Mouse (Mus musculus): ENCODE data around the gene 5730522E02Rik.
A peak's percentile ranks its signal among the peaks of the same experiment; 100 is the strongest.

The 5730522E02Rik gene

GRCm38 (mm10) chr11:26125923-26126322, 84.6 kb downstream of the 5730522E02Rik start:
- DNase-seq = no peak

DNA sequence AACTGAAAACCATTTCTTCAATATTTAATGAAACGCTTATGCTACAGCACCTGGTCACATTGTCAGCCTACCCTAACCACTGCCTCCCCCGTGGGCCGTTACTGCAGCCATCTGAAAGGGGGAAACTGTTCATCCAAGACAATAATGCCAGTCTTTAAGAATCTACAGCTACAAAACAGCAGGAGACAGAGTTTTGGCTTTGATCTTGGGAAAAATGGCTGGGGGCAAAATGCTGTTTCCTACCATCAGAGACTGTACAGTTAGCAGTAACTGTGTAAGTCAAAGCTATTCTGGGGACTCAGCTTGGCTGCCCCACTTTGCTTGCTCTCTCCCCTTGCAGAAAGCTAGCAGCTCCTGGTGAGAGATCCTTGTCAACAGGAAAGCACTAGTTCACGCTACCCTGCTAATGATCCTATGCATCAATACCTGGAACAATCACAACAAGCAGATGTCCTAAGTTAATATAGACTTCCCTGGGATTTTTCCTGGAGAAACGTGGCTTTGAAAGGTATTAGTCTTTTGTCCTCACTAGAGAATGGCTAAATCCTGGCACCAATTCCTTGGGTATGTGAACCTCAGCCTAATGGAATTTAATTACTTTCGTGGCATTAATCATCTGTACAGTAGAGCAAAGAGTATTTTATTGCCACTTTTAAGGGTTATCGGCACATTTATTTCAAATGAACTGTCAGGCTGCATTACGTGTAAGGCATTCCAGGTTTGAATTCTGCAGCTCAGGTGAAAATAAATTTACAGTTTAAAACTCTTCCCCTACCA, 89.6 kb downstream of the 5730522E02Rik start:
- no peak for DNase-seq

- DNase-seq = no peak
These were observed 92.9 kb downstream of the 5730522E02Rik start for GRCm38 (mm10) chr11:26117651-26118050.

- no peak for DNase-seq
These were observed 98.4 kb downstream of the 5730522E02Rik start for GRCm38 (mm10) chr11:26112206-26112605.

- no peak for DNase-seq
These were observed 101.9 kb downstream of the 5730522E02Rik start for GRCm38 (mm10) chr11:26108647-26109046.

GRCm38 (mm10) chr11:26104680-26105079, 105.9 kb downstream of the 5730522E02Rik start:
- no peak for DNase-seq

GRCm38 (mm10) chr11:26103698-26104097, 106.9 kb downstream of the 5730522E02Rik start:
- no peak for DNase-seq

DNA sequence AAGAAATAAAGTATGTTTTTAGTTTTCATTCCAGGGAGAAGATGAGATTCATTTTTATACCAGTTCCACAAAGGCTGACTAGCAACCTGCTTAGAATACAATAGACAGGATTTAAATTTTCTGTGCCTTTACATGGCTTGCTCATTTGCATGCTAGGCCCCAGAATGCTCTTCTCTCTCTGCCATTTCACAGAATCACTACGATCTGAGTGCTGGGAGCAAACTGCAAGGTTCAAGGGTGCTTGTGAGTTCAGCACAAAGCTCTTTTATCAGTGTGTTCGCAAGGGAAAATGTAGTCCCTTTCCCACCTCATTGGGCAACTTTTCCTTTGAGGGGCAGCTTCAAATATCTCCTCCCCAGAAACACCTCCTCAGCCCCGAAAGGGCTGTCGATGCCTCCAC, 107.7 kb downstream of the 5730522E02Rik start:
- no peak for DNase-seq

DNA sequence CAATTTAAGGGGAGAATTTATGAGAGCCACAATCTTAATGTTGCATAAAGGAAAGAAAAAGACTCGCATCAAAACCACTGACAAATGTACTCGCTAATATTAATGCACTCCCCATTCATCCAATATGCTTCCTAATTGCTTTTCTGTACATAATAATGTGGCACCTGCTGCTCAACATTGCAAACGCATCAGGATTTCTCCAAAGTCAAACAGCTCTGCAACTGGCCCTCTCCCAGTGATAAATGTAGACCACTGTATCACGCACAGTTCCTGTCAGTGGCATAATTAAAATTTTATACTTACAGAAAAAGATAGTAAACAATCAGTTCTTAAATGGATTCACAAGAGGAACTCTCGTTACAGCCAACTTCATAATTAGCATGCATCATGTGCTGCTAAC, 110.5 kb downstream of the 5730522E02Rik start:
- no peak for DNase-seq

- DNase-seq = no peak
These were observed 111.6 kb downstream of the 5730522E02Rik start for GRCm38 (mm10) chr11:26098933-26099332.

- DNase-seq = no peak
These were observed 114.5 kb downstream of the 5730522E02Rik start for GRCm38 (mm10) chr11:26096095-26096494.

GRCm38 (mm10) chr11:26088993-26089392, 121.6 kb downstream of the 5730522E02Rik start:
- no peak for DNase-seq

DNA sequence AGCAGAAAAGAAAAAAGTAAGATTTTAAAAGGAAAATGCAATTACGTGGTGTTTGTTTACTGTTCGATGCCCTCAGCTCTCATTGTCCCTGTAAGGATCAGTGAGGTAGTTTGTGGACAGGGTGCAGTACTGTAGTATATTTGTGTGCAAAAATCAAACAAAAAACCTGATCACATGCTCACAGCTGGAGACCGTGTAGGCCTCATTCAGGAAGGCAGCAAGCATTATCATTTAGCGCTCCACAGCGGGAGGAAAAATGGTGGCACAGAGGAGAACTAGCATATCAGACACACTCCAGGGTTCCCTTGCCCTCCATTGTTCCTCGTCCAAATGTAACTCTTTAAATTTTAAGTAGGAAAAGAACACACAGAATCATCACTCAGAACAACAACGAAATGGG, 123.9 kb downstream of the 5730522E02Rik start:
- no peak for DNase-seq

DNA sequence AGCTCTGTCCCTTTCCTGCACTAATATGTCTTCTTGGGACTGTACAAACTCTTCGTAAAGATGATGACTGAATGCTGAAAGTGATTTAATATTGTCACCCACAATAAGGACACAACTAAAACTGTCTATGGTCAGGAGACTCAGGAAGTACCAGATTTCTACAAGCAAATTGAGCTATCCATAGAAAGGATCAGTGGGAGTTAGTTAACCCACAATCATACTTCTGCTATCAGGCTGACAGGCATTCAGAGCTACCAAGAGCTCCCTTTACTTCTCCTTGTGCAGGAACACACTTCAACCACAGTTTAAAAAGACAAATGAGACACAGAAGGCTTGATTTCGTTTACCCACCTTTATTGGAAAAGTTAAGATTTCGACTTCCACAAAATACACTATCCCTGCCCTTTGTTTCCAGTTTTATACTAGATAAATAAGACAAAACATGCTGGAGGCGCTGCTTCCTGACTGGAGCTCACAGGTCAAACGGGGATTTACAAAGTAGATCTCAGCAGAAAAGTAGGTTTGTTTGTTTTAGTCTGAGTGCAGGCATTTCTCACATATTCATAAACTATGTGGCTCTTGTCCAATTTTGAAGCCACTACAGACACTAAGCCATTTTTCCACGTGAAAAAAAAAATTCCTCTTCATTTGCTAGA, 125.1 kb downstream of the 5730522E02Rik start:
- DNase-seq = no peak

DNA sequence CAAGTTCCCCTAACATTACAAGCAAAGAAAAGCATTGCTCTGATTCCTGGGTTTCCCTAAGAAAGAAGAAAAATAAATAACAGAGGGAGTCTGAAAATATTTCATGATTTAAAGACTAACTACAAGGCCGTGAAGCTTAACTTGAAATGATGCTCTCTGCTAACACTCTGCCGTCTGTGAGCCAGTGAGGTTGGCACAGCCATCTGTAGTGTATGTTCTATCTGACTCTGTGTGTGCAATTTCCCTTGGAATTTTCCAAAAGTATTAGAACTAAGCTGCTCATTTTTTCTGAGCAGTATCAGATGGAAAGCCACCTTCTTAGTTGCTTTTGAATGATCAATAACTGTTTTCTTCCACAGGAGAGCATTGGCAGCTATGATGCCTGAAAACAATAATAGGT, 134.2 kb downstream of the 5730522E02Rik start:
- no peak for DNase-seq

DNA sequence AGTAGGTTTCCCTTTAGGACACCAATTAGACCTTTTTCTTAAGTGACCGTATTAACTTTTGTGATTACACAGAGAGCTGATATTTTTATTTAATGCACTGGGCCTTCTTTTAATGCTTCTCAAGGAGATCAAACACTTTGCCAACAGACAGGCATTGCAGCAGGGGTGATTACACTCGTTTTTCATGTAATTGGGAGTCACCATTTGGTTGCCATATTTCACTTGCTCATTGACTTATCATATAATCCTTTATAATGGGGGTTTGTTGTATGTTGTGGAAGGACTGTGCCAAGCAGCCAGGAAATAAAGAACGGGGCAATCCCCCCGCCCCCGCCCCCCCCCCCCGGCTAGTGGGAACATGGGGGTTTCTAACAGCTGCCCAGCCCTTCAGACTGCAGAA, 135.0 kb downstream of the 5730522E02Rik start:
- DNase-seq = no peak

DNA sequence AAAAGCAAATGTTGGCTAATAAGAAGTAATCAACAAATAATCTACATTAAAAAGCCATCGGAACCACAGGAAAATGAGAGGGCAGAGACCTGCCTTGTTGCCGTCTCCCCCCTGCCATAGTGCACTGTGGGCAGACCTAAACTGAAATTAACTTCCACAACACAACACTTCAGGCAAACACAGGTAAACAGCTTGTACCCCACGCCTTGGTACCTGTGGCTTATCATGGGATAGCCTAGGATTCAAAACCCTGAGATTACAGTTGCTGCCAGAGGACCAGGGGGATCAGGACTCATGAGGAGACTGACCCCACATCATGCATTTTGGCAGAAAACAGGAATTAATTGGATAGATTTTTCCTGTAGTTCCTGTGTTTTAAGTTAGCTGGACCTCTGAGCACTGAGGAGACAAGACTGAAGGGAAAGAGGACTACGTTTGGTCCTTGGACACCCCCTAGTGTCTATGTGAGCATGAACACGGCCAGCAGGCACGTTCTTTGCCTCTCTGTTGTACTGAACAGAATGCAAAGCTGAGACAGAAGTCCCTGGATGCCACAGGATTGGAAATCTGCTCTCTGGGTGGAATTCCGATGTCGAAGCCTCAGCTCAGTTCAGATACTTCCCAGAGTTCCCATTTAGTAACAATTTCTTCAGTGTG, 136.8 kb downstream of the 5730522E02Rik start:
- peak; percentile 56 for DNase-seq

DNA sequence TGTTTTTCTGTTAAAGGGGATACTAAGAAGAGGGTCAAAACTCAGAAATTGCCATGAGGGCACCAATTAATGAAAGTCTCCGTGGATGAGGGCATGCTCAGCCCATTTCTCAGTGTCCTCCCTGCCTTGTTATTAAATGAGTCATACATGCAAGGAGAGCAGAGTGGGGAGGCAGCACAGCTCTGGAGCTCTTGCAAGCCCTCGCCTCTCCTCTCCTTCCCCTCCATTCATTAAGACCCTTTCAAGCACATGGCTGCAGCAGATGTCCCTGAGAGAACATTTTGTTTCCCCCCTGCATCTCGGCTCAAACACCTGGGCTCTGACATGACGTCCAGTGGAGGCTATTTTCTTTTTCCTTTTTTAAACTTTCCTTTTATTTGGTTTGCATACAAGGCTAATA, 138.5 kb downstream of the 5730522E02Rik start:
- no peak for DNase-seq

- no peak for DNase-seq
These were observed 147.3 kb downstream of the 5730522E02Rik start for GRCm38 (mm10) chr11:26063252-26063651.

DNA sequence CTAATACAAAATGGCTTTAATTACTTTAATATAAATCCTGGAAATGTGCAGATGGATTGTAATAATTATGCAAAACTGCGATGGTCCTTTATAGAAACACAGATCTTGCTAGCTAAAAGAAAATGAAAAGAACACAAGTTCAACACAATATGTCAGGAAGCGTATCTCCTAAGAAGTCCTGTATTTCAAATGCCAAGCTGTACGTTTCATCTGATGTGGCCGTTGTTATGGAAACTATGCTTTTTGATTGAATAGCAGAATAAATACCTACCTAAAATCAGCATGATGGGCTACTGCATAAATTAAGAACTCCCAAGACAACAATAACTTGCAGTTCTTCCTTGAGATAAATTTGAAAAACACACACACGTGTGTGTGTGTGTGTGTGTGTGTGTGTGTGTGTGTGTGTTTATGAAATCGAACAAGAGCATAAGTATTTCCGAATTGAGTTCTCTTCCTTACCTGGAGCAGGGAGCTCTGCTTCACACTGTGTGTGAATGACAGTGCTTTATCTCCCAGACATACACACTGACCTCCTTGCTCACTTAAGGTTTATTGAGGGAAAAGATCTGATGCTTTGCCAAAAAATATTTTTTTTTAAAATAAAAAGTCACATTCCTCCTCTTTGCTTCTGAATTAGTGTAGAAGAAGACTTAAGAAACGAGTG, 149.0 kb downstream of the 5730522E02Rik start:
- DNase-seq = no peak

GRCm38 (mm10) chr11:26013527-26013926, 197.0 kb downstream of the 5730522E02Rik start:
- no peak for DNase-seq

DNA sequence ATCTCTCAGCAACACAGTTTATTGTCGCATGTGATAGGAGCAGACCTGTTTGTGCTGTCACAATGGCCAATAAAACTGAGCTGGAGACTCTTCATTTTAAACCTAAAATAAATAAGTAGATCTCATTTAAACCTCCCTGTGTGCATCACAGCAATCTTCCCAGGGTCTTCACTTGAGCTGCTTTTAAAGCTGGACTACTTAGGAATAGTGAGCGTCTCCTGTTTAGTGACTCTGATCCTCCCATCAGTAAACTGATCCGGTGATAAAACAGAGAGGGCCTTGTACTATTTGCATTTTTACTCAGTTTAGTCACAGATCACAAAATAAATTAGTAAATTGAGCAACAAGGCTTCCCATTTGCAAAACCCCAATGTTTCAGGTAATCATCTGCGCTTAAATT, 206.5 kb downstream of the 5730522E02Rik start:
- no peak for DNase-seq

- no peak for DNase-seq
These were observed 210.8 kb downstream of the 5730522E02Rik start for GRCm38 (mm10) chr11:25999738-26000137.
